Mouse (Mus musculus) embryonic facial prominence, embryonic 12.5 days (tissue): ENCODE results near the gene Glipr1. TPM values are rescaled to one million over a fixed set of nuclear protein-coding genes. Genes with fewer than 3 reads are reported as not detected.

Experiments
- ATAC-seq: fragments of 200-750 bp; cut with Nextera tagmentation; 2 replicates; pipeline ENCODE4 v1.8.0; 2017; ENCODE audit not compliant: insufficient number of reproducible peaks, insufficient read depth, low FRiP score, low TSS enrichment
- H3K27ac ChIP-seq: fragments of 300-500 bp; sonication (generic); 2 replicates; pipeline ENCODE4 v1.5.1; 2016; ENCODE audit warnings: mild to moderate bottlenecking
- H3K27me3 ChIP-seq: fragments of 300-500 bp; sonication (generic); 2 replicates; pipeline ENCODE4 v1.6.1; 2016; ENCODE audit warnings: mild to moderate bottlenecking, moderate library complexity
- H3K36me3 ChIP-seq: fragments of 300-500 bp; sonication (generic); 2 replicates; pipeline ENCODE4 v1.6.1; 2016; ENCODE audit warnings: mild to moderate bottlenecking
- H3K4me1 ChIP-seq: fragments of 300-500 bp; sonication (generic); 2 replicates; pipeline ENCODE4 v1.6.1; 2016
- H3K4me2 ChIP-seq: fragments of 300-500 bp; sonication (generic); replicated peaks from 2 replicates; pipeline ENCODE4 v1.6.1; 2016; ENCODE audit warnings: mild to moderate bottlenecking, moderate library complexity
- H3K4me3 ChIP-seq: fragments of 300-500 bp; sonication (generic); 2 replicates; pipeline ENCODE4 v1.5.1; 2016; ENCODE audit warnings: mild to moderate bottlenecking
- H3K9ac ChIP-seq: fragments of 300-500 bp; sonication (generic); 2 replicates; pipeline ENCODE4 v1.6.1; 2016; ENCODE audit warnings: mild to moderate bottlenecking, moderate library complexity
- H3K9me3 ChIP-seq: fragments of 300-500 bp; sonication (generic); 2 replicates; pipeline ENCODE4 v1.6.1; 2016; ENCODE audit warnings: mild to moderate bottlenecking, moderate library complexity
- WGBS: fragments of 180-500 bp; shearing (Covaris S2); methylation state at CpG from one replicate; pipeline ENCODE4 v1.1.7; 2016; 5-methylcytosine and 5-hydroxymethylcytosine counted together
- polyA plus RNA-seq: library from polyadenylated mRNA; unstranded; fragments of >200 nt; fragmentation: Nextera tagmentation; extraction: Ambion mirVana; gene quantifications from 2 replicates; pipeline ENCODE4 v1.2.1, GENCODE M21; 2016

Gene Glipr1
- polyA plus RNA-seq, 1 experiment from 2014 or later, result 2.4 TPM

- Histone ChIP-seq H3K36me3 (no peaks in the 10 kb centered on the region), H3K4me2 (no peak overlapping the region), H3K9me3 (no peaks in the 10 kb centered on the region), H3K27ac (no peak overlapping the region), H3K4me1 (no peaks in the 10 kb centered on the region), H3K9ac (no peak overlapping the region), H3K4me3 (no peak overlapping the region), H3K27me3 (no peaks in the 10 kb centered on the region)
- ATAC-seq, result no peak
These were observed 4.8 kb downstream of the Glipr1 start for GRCm38 (mm10) chr10:111997671-111998070.

GRCm38 (mm10) chr10:111996911-111997347, 5.5 kb downstream of the Glipr1 start:
- Histone ChIP-seq H3K36me3 (no peaks in the 10 kb centered on the region), H3K4me2 (no peak overlapping the region), H3K4me3 (no peak overlapping the region), H3K9ac (no peak overlapping the region), H3K27ac (no peak overlapping the region), H3K27me3 (no peaks in the 10 kb centered on the region), H3K9me3 (no peaks in the 10 kb centered on the region), H3K4me1 (no peaks in the 10 kb centered on the region)
- ATAC-seq, result no peak
- WGBS, result 76% methylated on average over 8 of the region's 8 CpGs

GRCm38 (mm10) chr10:111996549-111996904, 5.9 kb downstream of the Glipr1 start:
- Histone ChIP-seq H3K9ac (no peak overlapping the region), H3K4me3 (no peak overlapping the region), H3K27me3 (no peaks in the 10 kb centered on the region), H3K4me2 (no peak overlapping the region), H3K36me3 (no peaks in the 10 kb centered on the region), H3K27ac (no peak overlapping the region), H3K4me1 (no peaks in the 10 kb centered on the region), H3K9me3 (no peaks in the 10 kb centered on the region)
- WGBS, result 88% methylated on average over 7 of the region's 7 CpGs
- ATAC-seq, result no peak

GRCm38 (mm10) chr10:111995803-111996548, 6.5 kb downstream of the Glipr1 start:
- no peak overlapping the region for H3K27ac ChIP-seq
- H3K9me3 ChIP-seq, result no peaks in the 10 kb centered on the region
- no peaks in the 10 kb centered on the region for H3K36me3 ChIP-seq
- ATAC-seq, result no peak
- H3K4me3 ChIP-seq, result no peak overlapping the region
- 87% methylated on average over 11 of the region's 11 CpGs for WGBS
- no peaks in the 10 kb centered on the region for H3K4me1 ChIP-seq
- no peaks in the 10 kb centered on the region for H3K27me3 ChIP-seq
- no peak overlapping the region for H3K4me2 ChIP-seq
- no peak overlapping the region for H3K9ac ChIP-seq

- Histone ChIP-seq H3K9me3 (no peaks in the 10 kb centered on the region), H3K4me2 (no peak overlapping the region), H3K27me3 (no peaks in the 10 kb centered on the region), H3K4me3 (no peak overlapping the region), H3K4me1 (no peaks in the 10 kb centered on the region), H3K36me3 (peaks cover 40% of the 10 kb centered on the region), H3K9ac (no peak overlapping the region), H3K27ac (no peak overlapping the region)
- no peak for ATAC-seq
- 90% methylated on average over 6 of the region's 6 CpGs for WGBS
These were observed 16.0 kb downstream of the Glipr1 start for GRCm38 (mm10) chr10:111986453-111986852.

GRCm38 (mm10) chr10:111983070-111983469, 19.4 kb downstream of the Glipr1 start:
- Histone ChIP-seq H3K27ac (no peak overlapping the region), H3K9ac (no peak overlapping the region), H3K9me3 (no peaks in the 10 kb centered on the region), H3K4me3 (no peak overlapping the region), H3K4me1 (no peaks in the 10 kb centered on the region), H3K36me3 (peaks cover 67% of the 10 kb centered on the region), H3K27me3 (no peaks in the 10 kb centered on the region), H3K4me2 (no peak overlapping the region)
- 91% methylated on average over 5 of the region's 5 CpGs for WGBS
- no peak for ATAC-seq

- Histone ChIP-seq H3K27me3 (no peaks in the 10 kb centered on the region), H3K9me3 (no peaks in the 10 kb centered on the region), H3K27ac (no peak overlapping the region), H3K4me3 (no peak overlapping the region), H3K36me3 (peaks cover 47% of the 10 kb centered on the region), H3K4me2 (no peak overlapping the region), H3K9ac (no peak overlapping the region), H3K4me1 (peaks cover 8% of the 10 kb centered on the region)
- ATAC-seq, result no peak
- WGBS, result 43% methylated on average over 5 of the region's 5 CpGs
These were observed 24.8 kb downstream of the Glipr1 start for GRCm38 (mm10) chr10:111977584-111977983.

- WGBS, result under 1% methylated on average over 51 of the region's 51 CpGs
- peak within 1 kb of the TSS; percentile 92 for H3K4me3 ChIP-seq
- peak within 1 kb of the TSS; percentile 62 for H3K4me2 ChIP-seq
- peaks cover 8% of the 10 kb centered on the region for H3K4me1 ChIP-seq
- peaks cover 13% of the 10 kb centered on the region; the same call in 1 of the 2 replicates for H3K36me3 ChIP-seq
- ATAC-seq, result peak; percentile 95
- H3K27ac ChIP-seq, result 0 out of 2 replicates have a peak within 1 kb of the TSS, but pooled peaks have one; percentile 36
- H3K9me3 ChIP-seq, result no peaks in the 10 kb centered on the region
- peak within 1 kb of the TSS; percentile 79 for H3K9ac ChIP-seq
- no peaks in the 10 kb centered on the region for H3K27me3 ChIP-seq
These were observed 29.7 kb downstream of the Glipr1 start, which contains the start of gene Krr1 for GRCm38 (mm10) chr10:111972542-111973361. Gene Krr1 (plus strand): TSS chr10:111972664.

GRCm38 (mm10) chr10:111971929-111972328, 30.5 kb downstream of the Glipr1 start:
- Histone ChIP-seq H3K4me1 (peaks cover 8% of the 10 kb centered on the region), H3K36me3 (peaks cover 10% of the 10 kb centered on the region; the same call in 1 of the 2 replicates), H3K27me3 (no peaks in the 10 kb centered on the region), H3K4me2 (peak overlapping the region; percentile 62; the same call in 1 of the 2 replicates), H3K27ac (no peak overlapping the region), H3K4me3 (no peak overlapping the region), H3K9me3 (no peaks in the 10 kb centered on the region), H3K9ac (no peak overlapping the region)
- ATAC-seq, result no peak; the same call in 1 of the 2 replicates
- 81% methylated on average over 3 of the region's 3 CpGs for WGBS

- Histone ChIP-seq H3K9ac (no peak overlapping the region), H3K27me3 (no peaks in the 10 kb centered on the region), H3K9me3 (no peaks in the 10 kb centered on the region), H3K4me1 (no peaks in the 10 kb centered on the region), H3K27ac (no peak overlapping the region), H3K36me3 (no peaks in the 10 kb centered on the region), H3K4me2 (no peak overlapping the region), H3K4me3 (no peak overlapping the region)
- ATAC-seq, result no peak
- WGBS, result 59% methylated on average over 4 of the region's 4 CpGs
These were observed 36.0 kb downstream of the Glipr1 start for GRCm38 (mm10) chr10:111966394-111966793.

GRCm38 (mm10) chr10:111960459-111960858, 42.0 kb downstream of the Glipr1 start:
- no peak overlapping the region for H3K27ac ChIP-seq
- no peak overlapping the region for H3K4me3 ChIP-seq
- ATAC-seq, result no peak
- H3K9ac ChIP-seq, result no peak overlapping the region
- no peaks in the 10 kb centered on the region for H3K27me3 ChIP-seq
- 86% methylated on average over 6 of the region's 6 CpGs for WGBS
- H3K4me2 ChIP-seq, result no peak overlapping the region
- no peaks in the 10 kb centered on the region for H3K36me3 ChIP-seq
- H3K4me1 ChIP-seq, result 0 out of 2 replicates have a peak, but pooled peaks cover 3% of the 10 kb centered on the region
- no peaks in the 10 kb centered on the region for H3K9me3 ChIP-seq

GRCm38 (mm10) chr10:111959353-111959752, 43.1 kb downstream of the Glipr1 start:
- WGBS, result 87% methylated on average over 2 of the region's 2 CpGs
- Histone ChIP-seq H3K27ac (no peak overlapping the region), H3K27me3 (no peaks in the 10 kb centered on the region), H3K4me1 (0 out of 2 replicates have a peak, but pooled peaks cover 3% of the 10 kb centered on the region), H3K9ac (no peak overlapping the region), H3K36me3 (no peaks in the 10 kb centered on the region), H3K4me3 (no peak overlapping the region), H3K4me2 (no peak overlapping the region), H3K9me3 (no peaks in the 10 kb centered on the region)
- ATAC-seq, result no peak
